Mouse (Mus musculus): ENCODE measurements around the gene Wdr1. TPM values are rescaled to one million over a fixed set of nuclear protein-coding genes. Genes with fewer than 3 reads are reported as not detected.
A peak's percentile ranks its signal among the peaks of the same experiment; 100 is the strongest.
"Not testable (repeated sequence)": the region's sequence is repeated elsewhere in the genome, so short reads cannot be mapped to it uniquely, and the experiment has no call there.

Gene Wdr1
- total RNA-seq (2014; fragmentation: Nextera tagmentation): 120 and 160 TPM in 2 replicates
- 210 and 235 TPM in 2 replicates for total RNA-seq (2017)

- ATAC-seq (replicated peaks; ENCODE audit: poor library complexity, severe bottlenecking): no peak
Observed at GRCm38 (mm10) chr5:38563121-38563520, at the start of gene Wdr1. Wdr1 (minus strand) TSS chr5:38563221.

GRCm38 (mm10) chr5:38611118-38611517 lies 48.1 kb upstream of the Wdr1 start:
- peak; percentile 94 for ATAC-seq (replicated peaks; ENCODE audit: poor library complexity, severe bottlenecking)

- not testable (repeated sequence) for ATAC-seq (replicated peaks; ENCODE audit: poor library complexity, severe bottlenecking)
Observed at GRCm38 (mm10) chr5:38608219-38608618, 45.2 kb upstream of the Wdr1 start.

GRCm38 (mm10) chr5:38598647-38599304 lies 35.8 kb upstream of the Wdr1 start:
- no peak for ATAC-seq (replicated peaks; ENCODE audit: poor library complexity, severe bottlenecking)

GRCm38 (mm10) chr5:38588924-38589323 lies 25.9 kb upstream of the Wdr1 start:
- peak; percentile 83 for ATAC-seq (replicated peaks; ENCODE audit: poor library complexity, severe bottlenecking)

- no peak for ATAC-seq (replicated peaks; ENCODE audit: poor library complexity, severe bottlenecking)
Observed at GRCm38 (mm10) chr5:38585450-38585849, 22.4 kb upstream of the Wdr1 start.

- ATAC-seq (replicated peaks; ENCODE audit: poor library complexity, severe bottlenecking): no peak
Observed at GRCm38 (mm10) chr5:38583026-38583425, 20.0 kb upstream of the Wdr1 start.

- ATAC-seq (replicated peaks; ENCODE audit: poor library complexity, severe bottlenecking): peak; percentile 90
Observed at GRCm38 (mm10) chr5:38580703-38581102, 17.7 kb upstream of the Wdr1 start.

GRCm38 (mm10) chr5:38570876-38571275 lies 7.9 kb upstream of the Wdr1 start:
- ATAC-seq (replicated peaks; ENCODE audit: poor library complexity, severe bottlenecking): peak; percentile 41

GRCm38 (mm10) chr5:38568652-38569051 lies 5.6 kb upstream of the Wdr1 start:
- no peak for ATAC-seq (replicated peaks; ENCODE audit: poor library complexity, severe bottlenecking)

GRCm38 (mm10) chr5:38564831-38565230 lies 1.8 kb upstream of the Wdr1 start:
- ATAC-seq (replicated peaks; ENCODE audit: poor library complexity, severe bottlenecking): no peak

- peak; percentile 80 for ATAC-seq (replicated peaks; ENCODE audit: poor library complexity, severe bottlenecking)
Observed at GRCm38 (mm10) chr5:38561426-38562024, 1.5 kb downstream of the Wdr1 start.

GRCm38 (mm10) chr5:38560586-38561425 lies 2.2 kb downstream of the Wdr1 start:
- ATAC-seq (replicated peaks; ENCODE audit: poor library complexity, severe bottlenecking): peak; percentile 62

- ATAC-seq (replicated peaks; ENCODE audit: poor library complexity, severe bottlenecking): no peak
Observed at GRCm38 (mm10) chr5:38558831-38559230, 4.2 kb downstream of the Wdr1 start.

- ATAC-seq (replicated peaks; ENCODE audit: poor library complexity, severe bottlenecking): no peak
Observed at GRCm38 (mm10) chr5:38557811-38558210, 5.2 kb downstream of the Wdr1 start.

- ATAC-seq (replicated peaks; ENCODE audit: poor library complexity, severe bottlenecking): no peak
Observed at GRCm38 (mm10) chr5:38556406-38556805, 6.6 kb downstream of the Wdr1 start.

- ATAC-seq (replicated peaks; ENCODE audit: poor library complexity, severe bottlenecking): no peak
Observed at GRCm38 (mm10) chr5:38553953-38554352, 9.1 kb downstream of the Wdr1 start.

- ATAC-seq (replicated peaks; ENCODE audit: poor library complexity, severe bottlenecking): no peak
Observed at GRCm38 (mm10) chr5:38553491-38553890, 9.5 kb downstream of the Wdr1 start.

- ATAC-seq (replicated peaks; ENCODE audit: poor library complexity, severe bottlenecking): no peak
Observed at GRCm38 (mm10) chr5:38552615-38553014, 10.4 kb downstream of the Wdr1 start.

GRCm38 (mm10) chr5:38550221-38550768 lies 12.7 kb downstream of the Wdr1 start:
- no peak for ATAC-seq (replicated peaks; ENCODE audit: poor library complexity, severe bottlenecking)

- no peak for ATAC-seq (replicated peaks; ENCODE audit: poor library complexity, severe bottlenecking)
Observed at GRCm38 (mm10) chr5:38549461-38549909, 13.5 kb downstream of the Wdr1 start.

Measured in granulocyte monocyte progenitor cell, adult 5-6 weeks (primary cell).